9 mouse cellular contexts compared by ENCODE assay signal in genomic region chr16:10846503-10846902, GRCm38 (mm10). TPM values are rescaled to one million over a fixed set of nuclear protein-coding genes. Genes with fewer than 3 reads are reported as not detected.
DNase-seq lines count a peak whose midpoint lies in the region; TF ChIP-seq lines count a peak whose summit lies in the region.
"Had no signal": no experiment of that assay in that cellular context is flagged by ENCODE, and none has a peak within 500 bp of the region (broad histone marks: within the 10 kb centered on the region; RNA-seq: fewer than 3 reads in every experiment).

No protein-coding gene starts in this region.

- TF ChIP-seq CTCF in kidney, adult 2 months (conservative IDR thresholded peaks at IDR 0.05; ENCODE audit: insufficient read depth, insufficient read length, low read depth, low read length) = peak; percentile 86

- 61% methylated on average over 4 of the region's 4 CpGs for WGBS in kidney, adult 2 months

- peak; percentile 84 for DNase-seq in 3134 (ENCODE audit: extremely low read depth, insufficient read length, low spot score)
- DNase-seq in ES-CJ7 (ENCODE audit: low read depth, low spot score) = peak; percentile 91
- DNase-seq in cerebellum, adult 18-20 months = peak; percentile 53 to 61
- peak; percentile 76 for DNase-seq in gastrocnemius, postnatal 14 days
- peak; percentile 80 for DNase-seq in kidney, adult 2 months
- peak; percentile 52 for DNase-seq in liver
- DNase-seq in retina, embryonic 14.5 days (ENCODE audit: low spot score) = peak; percentile 67
- peak; percentile 79 for DNase-seq in thymus, postnatal 36 days

- H3K27ac ChIP-seq in kidney, adult 2 months (ENCODE audit: insufficient read depth, low read depth, low read length) = no peak overlapping the region

- no peaks in the 10 kb centered on the region for H3K36me3 ChIP-seq in kidney, adult 2 months (ENCODE audit: control insufficient read depth, insufficient read depth, low read length)

- no peaks in the 10 kb centered on the region for H3K27me3 ChIP-seq in kidney, adult 2 months (replicated peaks; ENCODE audit: control insufficient read depth, insufficient read depth, low read length)

- intact Hi-C loops in gastrocnemius, postnatal 14 days (cut with DNase I; ENCODE audit: low total_unique reads) = no loop called here

- no peak overlapping the region for H3K4me3 ChIP-seq in kidney, adult 2 months (ENCODE audit: insufficient read depth, low read depth, low read length)
- H3K4me3 ChIP-seq: erythroblast, embryonic 14.5 days had no signal

- H3K4me1 ChIP-seq in kidney, adult 2 months (ENCODE audit: control insufficient read depth, insufficient read depth, low read length) = peaks cover 8% of the 10 kb centered on the region; the same call in 1 of the 2 replicates

- no peak for TF ChIP-seq POLR2A in kidney, adult 2 months (IDR thresholded peaks at IDR 0.05; ENCODE audit: low read depth, low read length)

RNA-seq across cellular contexts. Expression of gene Rmi2, which starts 11.6 kb away (rescaled TPM):
- 1 to 10 TPM; 1.5 to 2.0 TPM for total RNA-seq in gastrocnemius, postnatal 14 days (2021)
- 0.10 and 0.27 TPM in 2 replicates for polyA plus RNA-seq in kidney, adult 2 months (2012; rRNA removed)

RNA-seq across cellular contexts. Expression of gene Gm11172, which starts 33.8 kb away (rescaled TPM):
- total RNA-seq in gastrocnemius, postnatal 14 days (2021) = not detected
- polyA plus RNA-seq in kidney, adult 2 months (2012; rRNA removed) = not detected in 2 replicates
- polyA plus RNA-seq: erythroblast, embryonic 14.5 days had no signal

RNA-seq across cellular contexts. Expression of gene Prm1, which starts 40.9 kb away (rescaled TPM):
- not detected for total RNA-seq in gastrocnemius, postnatal 14 days (2021)
- polyA plus RNA-seq in kidney, adult 2 months (2012; rRNA removed) = 1.8 and 4.0 TPM in 2 replicates
- polyA plus RNA-seq: erythroblast, embryonic 14.5 days had no signal

RNA-seq across cellular contexts. Expression of gene Prm2, which starts 50.6 kb away (rescaled TPM):
- total RNA-seq in gastrocnemius, postnatal 14 days (2021) = not detected
- 1.8 and 5.4 TPM in 2 replicates for polyA plus RNA-seq in kidney, adult 2 months (2012; rRNA removed)
- polyA plus RNA-seq: erythroblast, embryonic 14.5 days had no signal

RNA-seq across cellular contexts. Expression of gene Prm3, which starts 55.8 kb away (rescaled TPM):
- not detected for total RNA-seq in gastrocnemius, postnatal 14 days (2021)
- polyA plus RNA-seq in kidney, adult 2 months (2012; rRNA removed) = not detected in 2 replicates
- polyA plus RNA-seq: erythroblast, embryonic 14.5 days had no signal
